Mouse (Mus musculus): ENCODE results near the gene Zfp750. TPM values are rescaled to one million over a fixed set of nuclear protein-coding genes. Genes with fewer than 3 reads are reported as not detected.

Gene Zfp750
- polyA plus RNA-seq, 1 experiment: 0.11 TPM

DNA sequence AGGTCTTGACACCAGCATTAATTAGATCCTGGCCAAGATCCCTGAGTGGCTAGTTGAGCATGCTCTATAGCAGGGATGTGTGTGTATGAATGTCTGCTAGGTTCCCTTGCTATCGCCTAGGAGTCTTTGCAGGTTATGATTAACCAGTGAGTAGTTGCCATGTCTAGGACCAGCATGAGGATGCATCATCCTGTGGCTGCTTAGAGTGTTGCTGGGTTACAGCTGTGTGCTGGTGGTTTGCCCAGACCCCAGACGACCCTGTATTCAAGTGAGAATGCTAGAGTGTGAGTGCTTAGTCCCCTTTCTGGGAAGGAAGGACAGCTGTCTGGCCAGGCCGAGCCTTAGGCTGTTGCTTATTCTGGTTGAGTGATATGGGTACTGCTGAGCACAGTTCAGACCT is 39.4 kb upstream of the Zfp750 start:
- H3K36me3 ChIP-seq (ENCODE audit: control insufficient read depth, insufficient read depth): peaks cover 10% of the 10 kb centered on the region
- no peak overlapping the region for H3K4me3 ChIP-seq (ENCODE audit: insufficient read depth, poor library complexity, severe bottlenecking)
- peaks cover 3% of the 10 kb centered on the region for H3K79me2 ChIP-seq (ENCODE audit: control insufficient read depth, insufficient read depth)
- TF ChIP-seq FOSL1 (IDR thresholded peaks at IDR 0.05; ENCODE audit: insufficient read depth, low read length, poor library complexity, severe bottlenecking): no peak
- no peak for TF ChIP-seq CTCF (IDR thresholded peaks at IDR 0.05; ENCODE audit: control insufficient read depth, insufficient read depth, insufficient read length)
- no peak for TF ChIP-seq USF1 (IDR thresholded peaks at IDR 0.05; ENCODE audit: low read depth)
- TF ChIP-seq MYOG (IDR thresholded peaks at IDR 0.05; ENCODE audit: control insufficient read depth, extremely low read depth, insufficient read length): no peak
- no peak for TF ChIP-seq CEBPB (IDR thresholded peaks at IDR 0.05; ENCODE audit: low read depth)
- no peak for TF ChIP-seq MYOD1 (IDR thresholded peaks at IDR 0.05; ENCODE audit: control insufficient read depth, insufficient read length, low read depth)
- no peak for TF ChIP-seq MAX (IDR thresholded peaks at IDR 0.05)
- H3ac ChIP-seq (ENCODE audit: control insufficient read depth, insufficient read length, low read depth): no peak overlapping the region
- H3K27me3 ChIP-seq (ENCODE audit: control insufficient read depth, insufficient read depth, insufficient read length): no peaks in the 10 kb centered on the region
- H3K79me3 ChIP-seq (ENCODE audit: low read depth): no peaks in the 10 kb centered on the region

DNA sequence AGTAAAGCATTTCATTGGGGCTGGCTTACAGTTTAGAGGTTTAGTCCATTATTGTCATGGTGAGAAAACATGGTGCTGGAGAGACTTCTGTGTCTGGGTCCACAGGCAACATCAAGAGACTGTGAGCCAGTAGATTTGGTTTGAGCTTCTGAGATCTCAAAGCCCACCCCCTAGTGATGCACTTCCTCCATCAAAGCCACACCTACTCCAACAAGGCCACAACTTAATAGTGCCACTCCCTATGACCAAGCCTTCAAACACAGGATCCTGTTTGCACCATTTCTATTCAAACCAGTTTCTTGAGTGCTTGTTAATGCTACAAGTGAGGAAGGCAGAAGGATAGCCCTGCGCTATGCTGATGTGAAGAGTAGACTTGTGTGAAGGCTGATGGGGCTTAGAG is 38.8 kb upstream of the Zfp750 start:
- peaks cover 10% of the 10 kb centered on the region for H3K36me3 ChIP-seq (ENCODE audit: control insufficient read depth, insufficient read depth)
- no peak overlapping the region for H3ac ChIP-seq (ENCODE audit: control insufficient read depth, insufficient read length, low read depth)
- peaks cover 7% of the 10 kb centered on the region for H3K79me2 ChIP-seq (ENCODE audit: control insufficient read depth, insufficient read depth)
- H3K79me3 ChIP-seq (ENCODE audit: low read depth): no peaks in the 10 kb centered on the region
- TF ChIP-seq MAX (IDR thresholded peaks at IDR 0.05) (no peak), USF1 (IDR thresholded peaks at IDR 0.05; ENCODE audit: low read depth) (no peak), MYOD1 (IDR thresholded peaks at IDR 0.05; ENCODE audit: control insufficient read depth, insufficient read length, low read depth) (no peak)
- H3K4me3 ChIP-seq (ENCODE audit: insufficient read depth, poor library complexity, severe bottlenecking): no peak overlapping the region
- no peaks in the 10 kb centered on the region for H3K27me3 ChIP-seq (ENCODE audit: control insufficient read depth, insufficient read depth, insufficient read length)

DNA sequence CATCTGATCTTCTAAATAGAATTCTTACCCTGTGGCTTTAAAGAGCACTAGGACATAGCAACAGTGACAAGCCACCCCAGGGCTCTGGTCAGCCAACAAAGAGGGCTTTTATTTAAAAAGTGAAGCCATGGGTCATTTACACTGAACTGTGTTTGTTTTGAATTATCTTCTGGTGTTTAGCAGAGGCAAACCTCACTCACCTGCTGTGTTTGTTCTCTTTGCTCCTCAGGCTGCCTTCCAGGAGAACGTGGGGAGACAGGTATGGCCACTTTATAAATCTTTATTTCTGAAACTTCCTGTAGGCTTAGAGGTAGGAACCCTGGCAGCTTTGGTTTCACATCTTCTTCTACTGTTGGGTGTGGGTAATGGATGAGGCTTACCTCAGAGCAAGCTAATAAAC is 37.6 kb upstream of the Zfp750 start:
- Histone ChIP-seq H3K79me3 (ENCODE audit: low read depth) (no peaks in the 10 kb centered on the region), H3K4me3 (ENCODE audit: insufficient read depth, poor library complexity, severe bottlenecking) (no peak overlapping the region), H3K79me2 (ENCODE audit: control insufficient read depth, insufficient read depth) (peaks cover 7% of the 10 kb centered on the region), H3K36me3 (ENCODE audit: control insufficient read depth, insufficient read depth) (peaks cover 10% of the 10 kb centered on the region), H3K27me3 (ENCODE audit: control insufficient read depth, insufficient read depth, insufficient read length) (no peaks in the 10 kb centered on the region), H3ac (ENCODE audit: control insufficient read depth, insufficient read length, low read depth) (no peak overlapping the region)
- no peak for TF ChIP-seq FOSL1 (IDR thresholded peaks at IDR 0.05; ENCODE audit: insufficient read depth, low read length, poor library complexity, severe bottlenecking)
- TF ChIP-seq USF1 (IDR thresholded peaks at IDR 0.05; ENCODE audit: low read depth): no peak
- TF ChIP-seq MAX (IDR thresholded peaks at IDR 0.05): no peak
- no peak for TF ChIP-seq CEBPB (IDR thresholded peaks at IDR 0.05; ENCODE audit: low read depth)
- no peak for TF ChIP-seq MYOD1 (IDR thresholded peaks at IDR 0.05; ENCODE audit: control insufficient read depth, insufficient read length, low read depth)
- TF ChIP-seq MYOG (IDR thresholded peaks at IDR 0.05; ENCODE audit: control insufficient read depth, extremely low read depth, insufficient read length): no peak
- TF ChIP-seq CTCF (IDR thresholded peaks at IDR 0.05; ENCODE audit: control insufficient read depth, insufficient read depth, insufficient read length): no peak

DNA sequence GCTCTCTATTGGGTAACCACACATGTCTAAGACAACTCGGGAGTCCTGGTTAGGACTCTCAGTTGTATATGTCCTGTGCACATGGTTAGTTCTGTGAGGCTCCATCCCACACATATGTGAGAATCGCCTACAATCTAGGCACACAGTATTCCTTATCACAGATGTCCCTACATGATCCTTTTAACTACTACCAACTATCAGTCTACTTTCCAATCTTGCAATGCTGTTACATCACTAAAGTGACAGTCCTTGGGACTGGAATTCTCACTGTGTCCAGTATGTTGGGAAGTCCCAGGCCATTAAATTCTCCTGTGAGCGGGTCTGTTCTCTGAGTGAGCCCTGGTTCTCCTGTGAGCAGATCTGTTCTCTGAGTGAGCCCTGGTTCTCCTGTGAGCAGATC is 34.3 kb upstream of the Zfp750 start:
- peaks cover 15% of the 10 kb centered on the region for H3K36me3 ChIP-seq (ENCODE audit: control insufficient read depth, insufficient read depth)
- H3ac ChIP-seq (ENCODE audit: control insufficient read depth, insufficient read length, low read depth): no peak overlapping the region
- TF ChIP-seq MYOG (IDR thresholded peaks at IDR 0.05; ENCODE audit: control insufficient read depth, extremely low read depth, insufficient read length) (no peak), CTCF (IDR thresholded peaks at IDR 0.05; ENCODE audit: control insufficient read depth, insufficient read depth, insufficient read length) (no peak), FOSL1 (IDR thresholded peaks at IDR 0.05; ENCODE audit: insufficient read depth, low read length, poor library complexity, severe bottlenecking) (no peak), USF1 (IDR thresholded peaks at IDR 0.05; ENCODE audit: low read depth) (no peak), MYOD1 (IDR thresholded peaks at IDR 0.05; ENCODE audit: control insufficient read depth, insufficient read length, low read depth) (no peak), MAX (IDR thresholded peaks at IDR 0.05) (no peak), CEBPB (IDR thresholded peaks at IDR 0.05; ENCODE audit: low read depth) (no peak)
- H3K79me2 ChIP-seq (ENCODE audit: control insufficient read depth, insufficient read depth): peaks cover 7% of the 10 kb centered on the region
- H3K79me3 ChIP-seq (ENCODE audit: low read depth): no peaks in the 10 kb centered on the region
- H3K4me3 ChIP-seq (ENCODE audit: insufficient read depth, poor library complexity, severe bottlenecking): no peak overlapping the region
- no peaks in the 10 kb centered on the region for H3K27me3 ChIP-seq (ENCODE audit: control insufficient read depth, insufficient read depth, insufficient read length)

DNA sequence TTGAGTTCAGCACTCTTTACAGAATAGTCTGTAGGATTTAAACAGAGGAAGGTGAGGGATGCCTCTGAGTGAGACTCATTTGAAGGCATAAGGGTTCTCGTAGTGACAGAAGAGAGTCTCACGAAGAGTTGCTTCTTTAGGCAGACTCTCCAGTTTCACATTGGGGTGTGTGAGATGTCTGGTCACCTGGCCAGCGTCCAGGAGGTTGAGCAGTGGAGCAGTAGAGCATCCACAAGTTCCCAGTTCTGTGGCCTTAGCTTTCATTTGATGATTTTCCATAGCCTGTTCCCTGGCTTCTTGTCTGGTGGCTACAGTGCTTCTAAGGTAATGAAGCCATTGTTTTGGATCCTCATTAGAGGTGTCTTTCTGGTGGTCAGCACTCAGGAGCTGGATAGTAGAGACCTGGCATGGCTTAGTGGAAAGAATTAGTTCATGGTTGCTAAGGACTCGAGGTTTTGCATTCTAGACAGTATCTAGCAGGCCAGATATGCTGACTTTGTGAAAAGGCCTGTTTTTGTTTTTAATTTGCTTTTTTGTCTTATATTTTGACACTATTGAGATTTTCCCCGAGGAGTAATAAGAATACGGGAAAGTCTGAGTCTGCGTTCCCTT is 33.8 kb upstream of the Zfp750 start:
- no peaks in the 10 kb centered on the region for H3K27me3 ChIP-seq (ENCODE audit: control insufficient read depth, insufficient read depth, insufficient read length)
- peaks cover 7% of the 10 kb centered on the region for H3K79me2 ChIP-seq (ENCODE audit: control insufficient read depth, insufficient read depth)
- H3ac ChIP-seq (ENCODE audit: control insufficient read depth, insufficient read length, low read depth): no peak overlapping the region
- TF ChIP-seq MYOG (IDR thresholded peaks at IDR 0.05; ENCODE audit: control insufficient read depth, extremely low read depth, insufficient read length): no peak
- no peak for TF ChIP-seq FOSL1 (IDR thresholded peaks at IDR 0.05; ENCODE audit: insufficient read depth, low read length, poor library complexity, severe bottlenecking)
- H3K4me3 ChIP-seq (ENCODE audit: insufficient read depth, poor library complexity, severe bottlenecking): no peak overlapping the region
- peaks cover 11% of the 10 kb centered on the region for H3K36me3 ChIP-seq (ENCODE audit: control insufficient read depth, insufficient read depth)
- no peaks in the 10 kb centered on the region for H3K79me3 ChIP-seq (ENCODE audit: low read depth)

DNA sequence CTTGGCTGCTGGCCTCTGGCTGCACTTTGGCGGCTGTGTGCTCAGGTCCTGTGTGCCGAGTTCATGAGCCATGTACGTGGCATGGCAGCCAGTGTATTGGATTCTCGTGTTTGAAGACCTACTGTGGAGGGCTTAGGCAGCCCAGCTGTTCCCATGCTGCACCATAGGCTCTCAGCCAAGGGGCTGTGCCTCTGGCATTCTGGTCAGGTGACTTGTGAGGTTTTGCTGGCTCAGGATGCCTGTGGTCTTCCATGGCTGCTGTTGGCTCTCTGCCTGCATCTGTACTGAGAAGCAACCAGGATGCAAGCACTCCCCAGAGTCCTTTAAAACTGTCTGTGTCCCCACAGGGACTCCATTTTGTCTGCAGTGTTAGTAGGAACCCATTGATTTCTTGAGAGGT is 33.0 kb upstream of the Zfp750 start:
- Histone ChIP-seq H3K79me2 (ENCODE audit: control insufficient read depth, insufficient read depth) (peaks cover 7% of the 10 kb centered on the region), H3K27me3 (ENCODE audit: control insufficient read depth, insufficient read depth, insufficient read length) (no peaks in the 10 kb centered on the region), H3K4me3 (ENCODE audit: insufficient read depth, poor library complexity, severe bottlenecking) (no peak overlapping the region), H3ac (ENCODE audit: control insufficient read depth, insufficient read length, low read depth) (no peak overlapping the region), H3K36me3 (ENCODE audit: control insufficient read depth, insufficient read depth) (peaks cover 11% of the 10 kb centered on the region), H3K79me3 (ENCODE audit: low read depth) (peaks cover 2% of the 10 kb centered on the region)
- peak; percentile 94 for TF ChIP-seq USF1 (IDR thresholded peaks at IDR 0.05; ENCODE audit: low read depth)
- peak; percentile 93 for TF ChIP-seq MYOD1 (IDR thresholded peaks at IDR 0.05; ENCODE audit: control insufficient read depth, insufficient read length, low read depth)
- no peak for TF ChIP-seq MYOG (IDR thresholded peaks at IDR 0.05; ENCODE audit: control insufficient read depth, extremely low read depth, insufficient read length)
- TF ChIP-seq CEBPB (IDR thresholded peaks at IDR 0.05; ENCODE audit: low read depth): no peak
- TF ChIP-seq MAX (IDR thresholded peaks at IDR 0.05): peak; percentile 75
- no peak for TF ChIP-seq CTCF (IDR thresholded peaks at IDR 0.05; ENCODE audit: control insufficient read depth, insufficient read depth, insufficient read length)
